Comparison of ENCODE assay signal across 8 mouse cellular contexts in genomic region chr11:69408541-69409377, GRCm38 (mm10). TPM values are rescaled to one million over a fixed set of nuclear protein-coding genes. Genes with fewer than 3 reads are reported as not detected.
DNase-seq lines count a peak whose midpoint lies in the region; ATAC-seq lines count a peak whose summit lies in the region.

No protein-coding gene starts in this region.

- no peaks in the 10 kb centered on the region for H3K27me3 ChIP-seq in intestine, embryonic 14.5 days (replicated peaks; ENCODE audit: control insufficient read depth, insufficient read depth, low read length)

- H3K4me2 ChIP-seq in intestine, embryonic 14.5 days (ENCODE audit: low read length): peak overlapping the region; percentile 85

- peak overlapping the region; percentile 68 for H3K4me3 ChIP-seq in intestine, embryonic 14.5 days (ENCODE audit: low read depth, low read length)

- H3K27ac ChIP-seq in intestine, embryonic 14.5 days (ENCODE audit: low read depth): peak overlapping the region; percentile 98

- peak overlapping the region; percentile 77 for H3K9ac ChIP-seq in intestine, embryonic 14.5 days (ENCODE audit: low read length)

- peak; percentile 61 for ATAC-seq in intestine, embryonic 14.5 days (replicated peaks; ENCODE audit: low FRiP score, low TSS enrichment, low read depth)
- peak; percentile 65 for ATAC-seq in megakaryocyte progenitor cell, adult 5-6 weeks (replicated peaks; ENCODE audit: poor library complexity)

- DNase-seq in adrenal gland, adult (ENCODE audit: inconsistent age in 2 of 2, low spot score in 1 of 2): peak; percentile 89 to 96
- DNase-seq in embryo, embryonic 11 days: peak; percentile 90
- DNase-seq in gastrocnemius, postnatal 25 days: peak; percentile 86
- DNase-seq in intestine, embryonic 14.5 days (ENCODE audit: low spot score): peak; percentile 90
- peak; percentile 84 to 95 for DNase-seq in left cerebral cortex, postnatal 14 days (ENCODE audit: low spot score in 2 of 2)
- DNase-seq in right cerebral cortex, postnatal 25 days: peak; percentile 82
- DNase-seq in urinary bladder, postnatal 25 days (ENCODE audit: low spot score): peak; percentile 67

- H3K9me3 ChIP-seq in intestine, embryonic 14.5 days (ENCODE audit: control insufficient read depth, low read length): no peaks in the 10 kb centered on the region

- under 1% methylated on average over 33 of the region's 33 CpGs for WGBS in intestine, embryonic 14.5 days

- intact Hi-C loops in left cerebral cortex, postnatal 14 days (cut with DNase I): no loop called here

- peaks cover 58% of the 10 kb centered on the region for H3K36me3 ChIP-seq in intestine, embryonic 14.5 days (ENCODE audit: control insufficient read depth, insufficient read depth, low read length)

- H3K4me1 ChIP-seq in intestine, embryonic 14.5 days (replicated peaks; ENCODE audit: control insufficient read depth, insufficient read depth, low read length): peaks cover 32% of the 10 kb centered on the region

RNA-seq across cellular contexts. Expression of gene Kdm6b, which starts 4.7 kb away (rescaled TPM):
- total RNA-seq in gastrocnemius, postnatal 25 days (2021): 10 to 100 TPM; 23.9 to 27.7 TPM
- polyA plus RNA-seq in intestine, embryonic 14.5 days (2014; fragmentation: Nextera tagmentation; extraction: Ambion mirVana): 29.1 and 29.6 TPM in 2 replicates
- total RNA-seq in left cerebral cortex, postnatal 14 days (2021): 10 to 100 TPM; 33.0 to 33.3 TPM
- 10.4 and 11.7 TPM in 2 replicates for total RNA-seq in megakaryocyte progenitor cell, adult 5-6 weeks (2015)
- 1.8 and 2.9 TPM in 2 replicates for total RNA-seq in megakaryocyte progenitor cell, adult 5-6 weeks (2017)

RNA-seq across cellular contexts. Expression of gene Tmem88, which starts 10.7 kb away (rescaled TPM):
- total RNA-seq in gastrocnemius, postnatal 25 days (2021): 1 to 10 TPM; 6.1 to 7.0 TPM
- 34.8 and 38.4 TPM in 2 replicates for polyA plus RNA-seq in intestine, embryonic 14.5 days (2014; fragmentation: Nextera tagmentation; extraction: Ambion mirVana)
- total RNA-seq in left cerebral cortex, postnatal 14 days (2021): 1 to 10 TPM; 2.6 to 2.9 TPM
- 0.07 and 0.42 TPM in 2 replicates for total RNA-seq in megakaryocyte progenitor cell, adult 5-6 weeks (2015)
- 0.12 TPM in 1 of 2 replicates, not detected in the other for total RNA-seq in megakaryocyte progenitor cell, adult 5-6 weeks (2017)

RNA-seq across cellular contexts. Expression of gene Cyb5d1, which starts 13.3 kb away (rescaled TPM):
- 10 to 100 TPM; 26.5 to 26.9 TPM for total RNA-seq in gastrocnemius, postnatal 25 days (2021)
- 23.3 and 23.8 TPM in 2 replicates for polyA plus RNA-seq in intestine, embryonic 14.5 days (2014; fragmentation: Nextera tagmentation; extraction: Ambion mirVana)
- total RNA-seq in left cerebral cortex, postnatal 14 days (2021): 10 to 100 TPM; 36.8 to 42.0 TPM
- total RNA-seq in megakaryocyte progenitor cell, adult 5-6 weeks (2015): 15.4 and 16.6 TPM in 2 replicates
- 34.2 and 50.3 TPM in 2 replicates for total RNA-seq in megakaryocyte progenitor cell, adult 5-6 weeks (2017)

RNA-seq across cellular contexts. Expression of gene Naa38, which starts 13.5 kb away (rescaled TPM):
- total RNA-seq in gastrocnemius, postnatal 25 days (2021): 10 to 100 TPM; 60.4 to 65.0 TPM
- 184 and 197 TPM in 2 replicates for polyA plus RNA-seq in intestine, embryonic 14.5 days (2014; fragmentation: Nextera tagmentation; extraction: Ambion mirVana)
- 100 to 1,000 TPM in 1 of 2 experiments, 10 to 100 TPM in 1; 92.0 to 106 TPM for total RNA-seq in left cerebral cortex, postnatal 14 days (2021)
- total RNA-seq in megakaryocyte progenitor cell, adult 5-6 weeks (2015): 114 and 125 TPM in 2 replicates
- total RNA-seq in megakaryocyte progenitor cell, adult 5-6 weeks (2017): 146 and 205 TPM in 2 replicates

RNA-seq across cellular contexts. Expression of gene Chd3, which starts 39.6 kb away (rescaled TPM):
- total RNA-seq in gastrocnemius, postnatal 25 days (2021): 10 to 100 TPM; 12.0 to 13.9 TPM
- polyA plus RNA-seq in intestine, embryonic 14.5 days (2014; fragmentation: Nextera tagmentation; extraction: Ambion mirVana): 52.4 and 62.3 TPM in 2 replicates
- total RNA-seq in left cerebral cortex, postnatal 14 days (2021): 100 to 1,000 TPM; 531 to 563 TPM
- total RNA-seq in megakaryocyte progenitor cell, adult 5-6 weeks (2015): 17.0 and 22.4 TPM in 2 replicates
- 19.9 and 38.2 TPM in 2 replicates for total RNA-seq in megakaryocyte progenitor cell, adult 5-6 weeks (2017)

Comparison
In these comparisons a context has a peak if more than half of its experiments do, and no peak if none do; other contexts are left out.
1. Peak in every context shown above with its lines: DNase-seq, ATAC-seq, H3K4me3 ChIP-seq and H3K27ac ChIP-seq.